Mouse (Mus musculus) heart, postnatal 0 days (tissue): ENCODE measurements at regions not wholly inside any gene's neighbourhood (a gene's known extent, or its start where the extent isn't known, plus 50 kb on each side); places are given as distances from the start of the nearest gene placed in this dataset.

Experiments
- ATAC-seq: fragments of 200-750 bp; cut with Nextera tagmentation; 2 replicates; pipeline ENCODE4 v1.8.0; 2017; ENCODE audit warnings: low read depth, moderate number of reproducible peaks, moderate library complexity; ENCODE audit not compliant: insufficient read depth
- DNase-seq: peaks from one replicate; pipeline ENCODE4 v3.0.0-alpha.2; 2016; ENCODE audit warnings: low spot score
- H3K27ac ChIP-seq: fragments of 300-500 bp; sonication (generic); 2 replicates; pipeline ENCODE4 v1.5.1; 2014; ENCODE audit warnings: low read depth, mild to moderate bottlenecking
- H3K27me3 ChIP-seq: fragments of 300-500 bp; sonication (generic); 2 replicates; pipeline ENCODE4 v1.6.1; 2014; ENCODE audit warnings: low read length, mixed read lengths; ENCODE audit not compliant: control insufficient read depth, insufficient read depth
- H3K36me3 ChIP-seq: fragments of 300-500 bp; sonication (generic); replicated peaks from 2 replicates; pipeline ENCODE4 v1.6.1; 2014; ENCODE audit warnings: low read length, mixed read lengths; ENCODE audit not compliant: control insufficient read depth, insufficient read depth
- H3K4me1 ChIP-seq: fragments of 300-500 bp; sonication (generic); 2 replicates; pipeline ENCODE4 v1.6.1; 2014; ENCODE audit warnings: antibody characterized with exemption; ENCODE audit not compliant: control insufficient read depth, insufficient read depth
- H3K4me2 ChIP-seq: fragments of 300-500 bp; sonication (generic); 2 replicates; pipeline ENCODE4 v1.6.1; 2014; ENCODE audit warnings: low read depth, mild to moderate bottlenecking, low read length, moderate library complexity
- H3K4me3 ChIP-seq: fragments of 300-500 bp; sonication (generic); 2 replicates; pipeline ENCODE4 v1.5.1; 2014; ENCODE audit warnings: low read depth, low read length
- H3K9ac ChIP-seq: fragments of 300-500 bp; sonication (generic); replicated peaks from 2 replicates; pipeline ENCODE4 v1.6.1; 2014; ENCODE audit warnings: low read depth, low read length, mixed read lengths
- H3K9me3 ChIP-seq: fragments of 300-500 bp; sonication (generic); replicated peaks from 2 replicates; pipeline ENCODE4 v1.6.1; 2016; ENCODE audit warnings: low read length; ENCODE audit not compliant: control insufficient read depth
- CTCF ChIP-seq: IDR thresholded peaks from 2 replicates; pipeline ENCODE4 v1.5.1; 2016; ENCODE audit warnings: antibody characterized with exemption, control low read depth, low read depth
- EP300 ChIP-seq: IDR thresholded peaks from 2 replicates; pipeline ENCODE4 v1.6.1; 2016; ENCODE audit warnings: antibody characterized with exemption, low read depth
- WGBS: fragments of 180-500 bp; shearing (Covaris S2); extraction: QIAGEN DNeasy Blood & Tissue Kit; methylation state at CpG from one replicate; pipeline ENCODE4 v1.1.7; 2014; 5-methylcytosine and 5-hydroxymethylcytosine counted together

- Histone ChIP-seq H3K4me3 (no peak overlapping the region), H3K9me3 (no peaks in the 10 kb centered on the region), H3K36me3 (no peaks in the 10 kb centered on the region), H3K4me2 (no peak overlapping the region), H3K4me1 (no peaks in the 10 kb centered on the region), H3K9ac (no peak overlapping the region), H3K27me3 (no peaks in the 10 kb centered on the region), H3K27ac (no peak overlapping the region)
- 5% methylated on average over 3 of the region's 3 CpGs for WGBS
- no peak; the same call in 1 of the 2 replicates for ATAC-seq
- DNase-seq, result no peak
- no peak for TF ChIP-seq EP300
- no peak for TF ChIP-seq CTCF
These were observed 100.9 kb upstream of the Kazn start for GRCm38 (mm10) chr4:142340057-142340456.

DNA sequence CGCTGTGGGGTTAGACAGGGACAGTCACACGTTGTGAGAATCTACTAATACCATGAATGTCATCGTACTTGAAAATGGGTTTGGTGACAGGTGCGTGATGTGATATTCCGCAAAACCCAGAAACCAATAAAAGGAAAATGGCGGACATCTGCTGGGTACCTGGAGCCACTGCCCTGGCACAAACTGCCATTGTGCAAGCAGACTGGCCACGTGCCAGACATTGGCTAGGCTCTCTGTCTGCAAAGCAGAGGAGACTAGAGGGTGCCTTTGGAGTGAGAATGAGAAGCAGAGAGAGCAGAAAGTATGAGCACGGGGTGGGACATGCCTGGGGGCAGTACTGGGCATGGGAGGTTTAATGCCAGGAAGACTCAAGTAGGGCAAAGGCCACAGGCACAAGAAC lies 98.5 kb upstream of the Kazn start:
- Histone ChIP-seq H3K4me3 (no peak overlapping the region), H3K4me2 (no peak overlapping the region), H3K36me3 (no peaks in the 10 kb centered on the region), H3K9me3 (no peaks in the 10 kb centered on the region), H3K27me3 (no peaks in the 10 kb centered on the region), H3K4me1 (no peaks in the 10 kb centered on the region), H3K27ac (no peak overlapping the region), H3K9ac (no peak overlapping the region)
- 75% methylated on average over 8 of the region's 8 CpGs for WGBS
- no peak for ATAC-seq
- TF ChIP-seq CTCF, result no peak
- TF ChIP-seq EP300, result no peak
- no peak for DNase-seq

DNA sequence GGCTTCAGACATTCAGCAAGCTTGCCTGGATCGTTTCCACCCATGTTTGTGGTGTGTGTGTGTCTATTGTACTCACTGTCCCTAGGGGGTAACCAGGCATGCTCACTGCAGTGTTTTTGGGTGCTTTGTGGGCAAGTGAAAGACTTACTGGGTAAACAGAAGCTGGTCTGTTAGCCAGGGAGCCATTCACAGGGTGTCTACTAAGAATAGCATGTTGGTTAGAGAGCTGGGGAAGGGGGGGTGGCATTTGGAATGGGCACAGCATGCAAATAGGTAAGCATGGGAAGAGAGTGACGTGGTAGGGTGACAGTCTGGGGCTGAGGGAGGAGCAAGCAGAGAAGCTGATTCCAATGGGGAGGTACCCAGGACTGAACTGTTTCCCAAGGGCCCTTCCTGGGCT lies 97.7 kb upstream of the Kazn start:
- Histone ChIP-seq H3K27me3 (no peaks in the 10 kb centered on the region), H3K4me1 (no peaks in the 10 kb centered on the region), H3K36me3 (no peaks in the 10 kb centered on the region), H3K9ac (no peak overlapping the region), H3K4me2 (no peak overlapping the region), H3K27ac (no peak overlapping the region), H3K4me3 (no peak overlapping the region), H3K9me3 (no peaks in the 10 kb centered on the region)
- 38% methylated on average over 2 of the region's 2 CpGs for WGBS
- ATAC-seq, result no peak; the same call in 1 of the 2 replicates
- TF ChIP-seq EP300 (no peak), CTCF (no peak)
- DNase-seq, result no peak

- no peak overlapping the region for H3K27ac ChIP-seq
- H3K27me3 ChIP-seq, result no peaks in the 10 kb centered on the region
- DNase-seq (no peak), ATAC-seq (no peak)
- no peaks in the 10 kb centered on the region for H3K36me3 ChIP-seq
- TF ChIP-seq CTCF, result no peak
- TF ChIP-seq EP300, result no peak
- H3K9ac ChIP-seq, result no peak overlapping the region
- no peaks in the 10 kb centered on the region for H3K4me1 ChIP-seq
- H3K9me3 ChIP-seq, result 0 out of 2 replicates have a peak, but pooled peaks cover 3% of the 10 kb centered on the region
- 80% methylated on average over 7 of the region's 7 CpGs for WGBS
- no peak overlapping the region for H3K4me3 ChIP-seq
- no peak overlapping the region for H3K4me2 ChIP-seq
These were observed 94.9 kb upstream of the Kazn start for GRCm38 (mm10) chr4:142334084-142334483.

- no peaks in the 10 kb centered on the region for H3K36me3 ChIP-seq
- H3K9ac ChIP-seq, result no peak overlapping the region
- WGBS, result 87% methylated on average over 3 of the region's 3 CpGs
- no peak overlapping the region for H3K4me3 ChIP-seq
- no peaks in the 10 kb centered on the region for H3K27me3 ChIP-seq
- H3K4me2 ChIP-seq, result no peak overlapping the region
- ATAC-seq (no peak), DNase-seq (no peak)
- no peak for TF ChIP-seq EP300
- no peak overlapping the region for H3K27ac ChIP-seq
- 0 out of 2 replicates have a peak, but pooled peaks cover 3% of the 10 kb centered on the region for H3K9me3 ChIP-seq
- H3K4me1 ChIP-seq, result no peaks in the 10 kb centered on the region
These were observed 91.4 kb upstream of the Kazn start for GRCm38 (mm10) chr4:142330599-142330998.

DNA sequence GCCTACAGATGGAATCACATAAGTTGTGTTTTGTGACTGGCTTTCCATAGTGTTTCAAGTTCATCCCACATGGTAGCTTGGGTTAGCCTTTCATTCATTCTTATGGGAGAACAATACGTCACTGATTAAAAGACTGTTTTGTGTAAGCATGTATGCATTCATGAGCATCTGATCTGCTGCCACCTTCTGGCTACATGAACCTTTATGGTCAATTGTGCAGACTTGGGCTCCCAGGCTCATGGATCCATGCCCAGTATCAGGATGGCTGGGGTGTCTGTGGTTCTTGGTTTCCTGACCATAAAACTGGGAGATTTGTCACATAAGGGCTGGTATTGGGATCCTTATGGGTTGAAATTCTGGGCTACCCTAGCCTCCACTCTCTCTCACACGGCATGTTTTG lies 90.4 kb upstream of the Kazn start:
- ATAC-seq (no peak), DNase-seq (no peak)
- Histone ChIP-seq H3K9ac (no peak overlapping the region), H3K27me3 (no peaks in the 10 kb centered on the region), H3K36me3 (no peaks in the 10 kb centered on the region), H3K4me1 (no peaks in the 10 kb centered on the region), H3K9me3 (0 out of 2 replicates have a peak, but pooled peaks cover 3% of the 10 kb centered on the region), H3K27ac (no peak overlapping the region), H3K4me2 (no peak overlapping the region), H3K4me3 (no peak overlapping the region)
- peak; percentile 43 for TF ChIP-seq CTCF
- TF ChIP-seq EP300, result no peak
- WGBS, result 81% methylated on average over 2 of the region's 2 CpGs
